Comparison of ENCODE assay signal across 15 mouse cellular contexts in genomic region chr14:77739376-77739775, GRCm38 (mm10).
"Had no signal": no experiment of that assay in that cellular context is flagged by ENCODE, and none has a peak within 500 bp of the region (broad histone marks: within the 10 kb centered on the region; RNA-seq: fewer than 3 reads in every experiment).

No protein-coding gene starts in this region.

- H3K36me3 ChIP-seq: limb, embryonic 12.5 days; limb, embryonic 15.5 days; midbrain, embryonic 12.5 days; midbrain, embryonic 15.5 days had no signal

- H3K4me2 ChIP-seq: limb, embryonic 12.5 days; limb, embryonic 15.5 days; liver, embryonic 11.5 days; lung, embryonic 14.5 days; midbrain, embryonic 12.5 days; midbrain, embryonic 15.5 days had no signal

- H3K4me3 ChIP-seq: layer of hippocampus, adult 2 months; limb, embryonic 12.5 days; limb, embryonic 15.5 days; midbrain, embryonic 12.5 days; midbrain, embryonic 15.5 days had no signal

- H3K27me3 ChIP-seq: limb, embryonic 12.5 days; limb, embryonic 15.5 days; midbrain, embryonic 12.5 days; midbrain, embryonic 15.5 days had no signal

- H3K4me1 ChIP-seq: limb, embryonic 12.5 days; limb, embryonic 15.5 days; midbrain, embryonic 12.5 days; midbrain, embryonic 15.5 days had no signal

- ATAC-seq: liver, postnatal 0 days; lung, postnatal 0 days; midbrain, embryonic 15.5 days had no signal

- DNase-seq: kidney, postnatal 25 days; liver, postnatal 0 days; lung, embryonic 14.5 days; thymus, adult 18-20 months; thymus, postnatal 36 days had no signal

- H3K9ac ChIP-seq: limb, embryonic 12.5 days; limb, embryonic 15.5 days; liver, embryonic 14.5 days; liver, postnatal 0 days; lung, embryonic 14.5 days; midbrain, embryonic 12.5 days; midbrain, embryonic 15.5 days had no signal

- H3K27ac ChIP-seq: kidney, postnatal 0 days; limb, embryonic 12.5 days; limb, embryonic 15.5 days; liver, embryonic 14.5 days; macrophage; midbrain, embryonic 12.5 days; midbrain, embryonic 15.5 days had no signal

- H3K9me3 ChIP-seq: limb, embryonic 12.5 days; limb, embryonic 15.5 days; midbrain, embryonic 12.5 days; midbrain, embryonic 15.5 days had no signal
